Mouse (Mus musculus) lung, postnatal 4 days (tissue): Measurements from ENCODE around the gene Tbl3.
"Not testable (repeated sequence)": the region's sequence is repeated elsewhere in the genome, so short reads cannot be mapped to it uniquely, and the experiment has no call there.

Experiments used
- DNase-seq, 2 experiments: peaks; one replicate each; pipeline ENCODE4 v3.0.0; 2021

The Tbl3 gene

DNA sequence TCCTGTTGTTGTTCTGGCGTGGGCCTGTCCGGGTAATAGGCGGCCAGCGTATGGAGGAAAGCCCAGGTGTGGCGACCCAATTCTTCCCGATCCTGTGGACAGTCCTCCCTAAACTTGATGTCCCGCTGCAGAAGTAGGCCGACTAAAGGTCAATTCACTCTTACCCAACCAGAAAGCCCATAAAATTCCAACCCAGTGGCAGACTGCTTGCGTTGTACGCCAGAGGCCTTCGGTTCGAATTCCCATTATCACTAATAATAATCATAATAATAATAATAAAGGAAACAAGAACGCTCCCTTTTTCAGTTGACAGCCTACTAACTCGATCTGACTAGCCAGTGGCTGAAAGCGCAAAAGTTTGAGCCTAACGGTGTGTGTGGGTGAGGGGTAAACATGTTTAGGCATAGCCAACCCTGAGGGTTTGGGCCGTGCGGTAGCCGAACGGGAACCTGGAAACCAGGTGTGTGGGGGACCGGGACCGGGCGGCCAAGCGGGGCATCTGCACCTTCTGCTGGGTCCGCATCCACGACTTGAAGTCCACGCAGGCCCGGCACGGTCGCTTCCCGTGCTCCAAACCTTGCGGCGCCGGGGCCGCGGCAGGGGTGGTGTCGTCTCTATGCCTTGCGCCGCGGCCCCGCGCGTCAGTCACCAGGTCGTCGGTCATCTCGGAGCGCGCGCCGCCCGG is 12.0 kb downstream of the Tbl3 start:
- DNase-seq, result no peak

DNA sequence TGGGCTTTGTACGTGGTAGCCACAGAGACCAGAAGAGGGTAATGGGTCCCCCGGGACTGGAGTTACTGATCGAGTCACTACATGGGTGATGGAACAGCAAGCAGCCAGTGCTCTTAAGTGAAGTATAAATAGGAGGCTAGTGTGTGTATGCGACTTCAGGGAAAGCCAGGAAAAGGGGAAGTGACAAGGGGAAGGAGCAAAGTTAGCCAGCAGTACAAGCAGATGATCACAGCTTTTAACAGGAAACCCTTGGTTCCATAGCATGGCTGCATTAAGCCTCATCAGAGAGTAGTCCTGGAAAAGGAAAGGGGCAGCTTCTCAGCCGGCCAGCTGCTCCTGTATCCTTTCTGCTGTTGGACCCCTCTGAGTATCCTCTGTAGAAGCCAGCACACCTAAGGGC is 15.1 kb downstream of the Tbl3 start:
- DNase-seq, result no peak

DNA sequence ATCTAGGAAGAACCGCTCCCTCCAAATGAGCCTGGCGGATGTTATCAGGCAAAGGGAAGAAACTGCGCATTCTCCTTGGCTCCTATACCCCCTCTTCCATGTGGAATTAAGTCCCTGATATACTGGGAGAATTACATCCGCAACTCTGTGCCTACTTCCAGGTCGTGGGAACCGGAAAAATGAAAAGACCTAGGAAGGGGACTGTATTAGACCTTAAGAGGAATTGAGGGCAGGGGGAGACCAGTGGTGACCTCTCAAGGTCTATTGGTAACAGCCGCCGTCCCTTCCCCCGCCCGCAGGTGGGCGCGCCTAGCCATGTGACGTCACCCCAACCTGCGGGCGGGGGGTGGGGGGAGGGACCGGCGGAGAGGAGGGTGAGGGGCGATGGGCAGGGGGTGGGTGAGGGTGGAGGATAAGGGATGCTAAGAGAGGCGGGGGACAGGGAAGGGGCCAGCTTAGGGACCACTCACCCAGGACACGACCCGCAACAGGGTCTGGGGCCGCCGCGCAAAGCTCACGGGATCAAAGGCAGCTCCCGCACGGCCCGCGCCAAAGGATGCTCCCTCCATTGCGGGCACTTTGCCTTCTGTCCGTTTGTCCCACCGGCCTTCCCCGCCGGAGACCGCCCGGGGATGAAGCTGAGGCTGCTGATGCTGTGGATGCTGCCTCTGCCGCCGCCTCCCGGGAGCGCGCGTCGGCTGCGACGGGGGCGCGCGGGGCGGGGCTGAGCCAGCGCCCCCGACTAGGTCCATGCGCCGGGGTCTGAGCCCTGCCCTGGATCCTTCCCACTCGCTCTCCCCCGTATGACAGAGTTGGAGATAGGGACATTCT is 18.0 kb downstream of the Tbl3 start, which contains the start of gene Syngr3:
Gene Syngr3 (minus strand): TSS at position 705 of the 831 bp plus-strand sequence.
- no peak for DNase-seq

DNA sequence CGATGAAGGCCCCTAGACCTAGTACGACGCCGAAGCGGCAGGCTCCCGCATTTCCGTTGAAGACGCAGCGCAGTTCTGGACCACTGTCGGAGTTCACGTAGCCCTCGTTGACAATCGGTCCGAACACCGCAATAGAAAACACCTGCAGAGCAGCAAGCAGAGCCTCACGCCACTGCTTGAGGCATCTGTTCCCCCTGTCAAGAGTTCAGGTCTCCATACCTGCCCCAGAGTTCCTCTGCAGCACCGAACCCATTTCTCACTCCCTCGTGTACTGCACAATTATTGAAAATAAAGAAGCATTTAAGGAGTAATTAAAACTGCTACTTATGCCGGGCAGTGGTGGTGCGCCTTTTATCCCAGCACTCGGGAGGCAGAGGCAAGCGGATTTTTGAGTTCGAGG is 19.9 kb downstream of the Tbl3 start:
- no peak for DNase-seq

DNA sequence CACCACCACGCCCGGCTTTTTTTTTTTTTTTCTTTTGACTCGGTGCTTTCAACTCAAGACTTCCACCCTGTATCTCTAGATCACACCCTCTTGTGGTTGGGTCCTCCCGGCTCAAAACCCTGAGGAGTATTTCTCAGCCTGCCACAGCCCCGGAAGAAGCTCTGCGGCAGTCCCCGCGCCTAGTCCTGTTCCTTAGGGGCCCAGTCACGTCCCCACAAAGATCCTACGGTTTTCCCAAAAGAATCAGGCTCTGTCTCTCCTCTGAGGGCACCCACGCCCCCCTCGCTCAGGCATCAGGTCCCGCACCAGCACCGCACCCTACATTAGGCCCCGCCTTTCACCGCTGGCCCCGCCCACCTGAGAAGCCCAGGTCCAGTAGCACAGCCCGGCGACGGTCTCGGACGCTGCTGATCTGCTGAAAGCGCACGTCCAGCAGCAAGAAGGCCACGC is 20.3 kb downstream of the Tbl3 start:
- peak; percentile 67 to 70 for DNase-seq

DNA sequence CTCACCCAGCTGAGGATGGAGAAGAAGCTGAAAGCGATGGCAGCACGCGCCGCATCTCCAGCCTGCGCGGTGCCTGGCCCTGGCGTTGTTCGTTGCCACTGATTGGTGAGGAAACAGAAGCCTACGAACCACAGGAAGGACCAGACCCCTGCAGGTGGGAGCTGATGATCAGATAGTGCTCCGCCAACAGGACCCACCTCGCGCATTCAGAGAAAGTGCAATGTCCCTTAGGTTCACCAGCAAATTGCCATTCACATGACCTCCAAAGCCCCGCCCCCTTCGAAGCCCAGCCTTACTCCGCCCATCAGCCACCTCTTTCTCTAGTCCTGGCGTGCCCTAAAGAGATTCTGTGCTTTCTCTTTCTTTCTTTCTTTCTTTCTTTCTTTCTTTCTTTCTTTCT is 20.9 kb downstream of the Tbl3 start:
- peak; percentile 44 to 60 for DNase-seq

DNA sequence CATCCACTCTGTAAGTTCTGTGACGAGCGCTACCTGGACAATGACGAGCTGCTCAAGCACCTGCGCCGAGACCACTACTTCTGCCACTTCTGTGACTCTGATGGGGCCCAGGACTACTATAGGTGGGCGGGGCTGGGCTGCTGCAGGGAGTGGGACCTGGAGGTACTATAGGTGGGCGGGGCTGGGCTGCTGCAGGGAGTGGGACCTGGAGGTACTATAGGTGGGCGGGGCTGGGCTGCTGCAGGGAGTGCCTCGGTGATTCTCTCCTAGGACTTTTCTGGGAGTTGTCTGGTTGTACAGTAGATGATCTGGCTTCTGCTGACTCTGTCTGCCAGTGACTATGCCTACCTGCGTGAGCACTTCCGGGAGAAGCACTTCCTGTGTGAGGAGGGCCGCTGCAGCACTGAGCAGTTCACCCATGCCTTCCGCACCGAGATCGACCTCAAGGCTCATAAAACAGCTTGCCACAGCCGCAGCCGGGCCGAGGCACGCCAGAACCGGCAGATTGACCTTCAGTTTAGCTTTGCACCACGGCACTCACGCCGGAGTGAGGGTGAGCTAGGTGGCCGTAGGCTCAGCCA is 29.9 kb downstream of the Tbl3 start:
- no peak for DNase-seq

DNA sequence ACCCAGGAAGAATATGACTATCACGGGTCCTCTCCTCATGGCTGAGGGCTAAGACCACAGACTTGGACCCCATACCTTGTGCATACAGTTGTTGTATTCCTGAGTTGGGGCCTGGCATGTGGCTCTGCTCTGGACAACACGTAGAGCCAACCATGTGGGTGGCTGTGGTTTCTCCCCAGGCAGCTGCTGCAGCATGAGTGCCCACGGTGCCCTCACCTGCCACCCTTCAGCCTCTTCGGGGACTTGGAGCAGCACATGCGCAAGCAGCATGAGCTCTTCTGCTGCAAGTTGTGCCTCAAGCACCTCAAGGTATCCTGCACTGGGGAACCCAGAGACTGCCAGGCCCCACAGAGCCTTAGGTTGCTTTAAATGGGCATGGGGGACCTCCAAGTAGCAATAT is 30.6 kb downstream of the Tbl3 start:
- no peak for DNase-seq

DNA sequence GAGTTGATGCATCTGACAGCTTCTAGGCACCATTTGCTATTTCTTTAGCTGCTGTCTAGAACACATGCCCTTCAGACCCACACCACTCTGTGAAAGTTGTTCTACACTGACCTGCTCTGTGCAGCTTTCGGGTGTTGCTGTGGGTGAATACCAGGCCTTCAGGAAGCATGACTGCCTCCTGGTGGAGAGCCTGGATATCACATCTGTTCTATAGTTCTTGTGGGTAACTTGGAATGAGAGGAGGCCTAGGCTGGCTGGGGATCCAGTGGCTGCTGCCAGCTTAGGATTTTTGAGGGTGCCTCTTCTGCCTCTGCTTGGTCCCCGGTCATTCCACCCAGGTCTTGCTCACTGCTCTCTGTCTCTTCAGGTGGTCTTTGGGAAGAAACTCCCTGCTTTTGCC is 31.3 kb downstream of the Tbl3 start:
- peak in 1 of 2 experiments; percentile 86 for DNase-seq

DNA sequence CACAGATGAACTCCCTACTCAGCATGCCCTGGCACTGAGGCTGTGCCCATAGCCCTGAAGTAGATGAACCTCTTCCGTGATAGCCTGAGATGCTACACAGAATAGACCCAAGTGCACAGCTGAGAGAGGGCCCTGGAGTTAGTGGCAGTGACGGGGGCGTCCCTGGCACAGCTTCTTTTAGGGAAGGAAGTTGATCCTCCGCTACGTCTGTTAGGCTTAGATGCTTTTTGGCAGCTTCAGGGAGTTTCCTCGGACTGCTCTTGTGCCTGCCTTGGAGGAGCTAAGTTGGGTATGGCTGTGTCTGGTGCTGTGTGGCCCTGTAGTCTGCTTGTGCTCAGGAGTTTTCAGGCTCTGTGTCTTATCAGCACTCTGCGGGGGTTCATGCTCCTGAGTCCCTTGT is 33.2 kb downstream of the Tbl3 start:
- no peak for DNase-seq

DNA sequence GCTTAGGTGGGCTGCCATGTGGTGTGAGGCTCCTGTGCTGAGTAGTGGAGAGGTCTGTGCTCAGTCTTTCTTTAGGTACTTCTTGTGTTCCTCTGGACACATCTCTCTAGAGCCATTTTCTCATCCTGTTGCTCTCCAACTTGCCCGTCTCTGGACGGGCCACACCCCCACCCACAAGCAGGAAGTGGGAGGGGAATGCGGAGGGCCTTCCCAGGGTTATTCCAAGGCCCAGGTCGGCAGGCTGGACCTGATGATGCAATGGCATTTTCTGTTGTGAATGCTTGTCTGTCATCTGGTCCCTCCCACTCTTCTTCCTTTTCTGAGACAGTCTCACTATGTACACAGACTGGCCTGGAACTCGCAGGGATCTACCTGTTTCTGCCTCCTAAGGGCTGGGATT is 35.3 kb downstream of the Tbl3 start:
- DNase-seq, result peak; percentile 74 to 80

DNA sequence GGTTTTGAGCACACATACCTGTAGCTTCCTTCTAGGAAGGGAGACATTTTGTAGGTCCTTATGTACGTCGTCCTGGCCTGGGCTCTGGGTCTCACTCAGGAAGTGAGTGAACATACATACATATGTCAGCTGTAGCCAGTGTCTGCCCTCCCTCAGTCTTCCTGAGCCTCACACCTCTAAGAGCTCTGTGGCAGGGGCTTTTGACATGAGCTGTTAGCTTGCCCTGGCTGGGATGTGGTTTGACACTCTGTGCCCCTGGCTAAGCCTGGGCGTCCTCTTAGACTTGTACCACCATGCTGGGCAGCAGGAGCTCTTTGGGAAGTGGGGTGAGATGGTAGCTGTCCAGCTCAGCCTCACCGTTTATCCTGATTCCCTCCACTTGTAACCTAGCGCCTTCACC is 36.1 kb downstream of the Tbl3 start:
- no peak for DNase-seq

DNA sequence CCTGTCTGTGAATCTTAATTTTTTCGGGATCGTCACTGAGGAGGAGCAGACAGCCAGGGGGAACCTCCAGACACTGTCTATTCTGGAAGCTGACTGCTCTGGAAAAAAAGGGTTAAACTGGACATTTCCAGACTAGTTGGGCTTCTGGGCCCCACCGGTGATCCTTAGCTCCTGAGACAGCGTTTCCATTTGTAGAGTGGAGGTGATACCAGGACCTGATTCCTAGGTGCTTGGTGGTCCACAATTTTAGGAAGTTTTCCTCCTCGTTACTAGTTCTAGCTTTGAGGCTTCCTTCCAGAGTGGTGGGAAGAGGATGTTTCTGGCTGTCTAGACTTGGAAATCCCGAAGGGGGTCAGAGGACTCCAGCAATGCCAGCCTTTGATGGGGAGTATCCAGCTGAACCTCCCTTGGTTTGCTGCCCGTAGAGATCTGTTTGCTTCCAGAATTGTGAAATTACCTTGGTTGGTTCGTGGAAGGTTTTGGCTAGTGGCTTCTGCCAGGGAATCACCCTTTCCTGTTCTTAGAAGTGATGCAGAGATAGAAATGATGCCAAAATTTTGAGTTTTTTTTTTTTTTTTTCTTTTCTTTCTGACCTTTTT is 37.1 kb downstream of the Tbl3 start:
- DNase-seq, result no peak

DNA sequence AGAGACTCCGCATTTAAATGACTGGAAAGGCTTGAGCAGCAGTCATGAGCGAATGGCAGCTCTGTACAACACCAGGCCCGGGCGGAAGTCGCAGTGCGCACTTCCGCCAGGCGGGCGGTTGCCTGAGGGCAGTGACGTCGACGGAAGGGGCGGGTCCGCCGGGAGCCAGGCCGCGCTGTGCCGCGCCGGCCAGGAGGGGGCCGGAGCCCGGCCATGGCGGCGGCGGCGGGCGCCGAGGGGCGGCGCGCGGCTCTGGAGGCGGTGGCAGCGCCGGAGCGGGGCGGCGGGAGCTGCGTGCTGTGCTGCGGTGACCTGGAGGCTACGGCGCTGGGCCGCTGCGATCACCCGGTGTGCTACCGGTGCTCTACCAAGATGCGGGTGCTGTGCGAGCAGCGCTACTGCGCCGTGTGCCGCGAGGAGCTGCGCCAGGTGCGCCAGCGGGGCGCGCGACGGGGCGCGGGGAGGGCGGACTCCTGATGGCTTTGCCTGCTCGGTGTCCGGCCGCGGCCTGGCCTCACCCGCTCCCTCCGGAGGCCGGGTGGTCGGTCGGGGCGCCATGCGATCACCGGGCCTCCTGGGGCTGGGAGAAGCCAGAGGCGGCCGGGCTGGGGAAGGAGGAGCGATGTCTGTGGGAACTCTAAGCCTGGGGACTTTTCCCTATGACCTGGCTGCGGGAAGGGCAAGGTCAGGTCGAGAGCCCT is 37.8 kb downstream of the Tbl3 start, which contains the start of gene Zfp598:
Gene Zfp598 (plus strand): TSS at position 143 of the 701 bp plus-strand sequence.
- peak; percentile 97 for DNase-seq

DNA sequence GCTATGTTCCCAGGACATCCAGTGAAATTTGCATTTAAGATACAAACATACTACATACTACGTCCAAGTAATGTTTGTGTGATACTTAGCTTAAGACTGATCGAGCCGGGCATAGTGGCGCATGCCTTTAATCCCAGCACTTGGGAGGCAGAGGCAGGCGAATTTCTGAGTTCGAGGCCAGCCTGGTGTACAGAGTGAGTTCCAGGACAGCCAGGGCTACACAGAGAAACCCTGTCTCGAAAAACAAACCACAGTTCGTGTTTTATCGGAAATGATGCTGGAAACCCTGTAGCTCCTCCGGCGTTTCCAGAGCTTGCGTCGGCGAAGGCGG is 38.3 kb downstream of the Tbl3 start:
- DNase-seq, result not testable (repeated sequence)

DNA sequence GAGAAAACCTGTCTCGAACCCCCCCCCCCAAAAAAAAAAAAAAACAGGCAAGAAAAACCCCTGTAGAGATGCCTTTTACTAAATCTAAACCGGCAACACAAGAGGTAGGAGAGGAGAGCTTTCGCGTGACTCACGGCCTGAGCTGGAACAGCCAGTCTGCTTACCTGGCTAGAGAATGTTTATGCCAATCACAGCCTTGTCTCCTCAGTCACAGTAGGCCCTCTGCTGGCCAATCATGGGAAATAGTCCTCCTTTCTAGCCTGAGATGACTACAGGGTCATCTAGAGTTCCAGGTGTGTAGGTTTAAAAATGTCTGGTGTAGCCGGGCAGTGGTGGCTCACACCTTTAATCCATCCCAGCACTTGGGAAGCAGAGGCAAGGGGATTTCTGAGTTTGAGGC is 40.0 kb downstream of the Tbl3 start:
- DNase-seq, result peak; percentile 70 to 79

DNA sequence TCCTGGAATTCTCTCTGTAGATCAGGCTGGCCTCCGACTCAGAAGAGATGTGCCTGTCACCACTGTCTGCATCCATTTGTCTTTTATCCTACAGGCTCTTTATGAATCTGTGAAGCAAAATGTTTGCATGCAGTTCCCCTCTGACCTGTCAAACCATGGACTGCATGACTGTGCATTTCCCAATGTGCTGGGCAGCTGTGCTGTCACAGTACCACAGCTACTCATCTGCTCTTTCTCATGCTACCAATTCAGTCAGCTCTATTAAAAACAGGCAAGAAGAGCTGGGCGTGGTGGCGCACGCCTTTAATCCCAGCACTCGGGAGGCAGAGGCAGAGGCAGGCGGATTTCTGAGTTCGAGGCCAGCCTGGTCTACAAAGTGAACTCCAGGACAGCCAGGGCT is 40.4 kb downstream of the Tbl3 start:
- DNase-seq, result peak in 1 of 2 experiments; percentile 20

DNA sequence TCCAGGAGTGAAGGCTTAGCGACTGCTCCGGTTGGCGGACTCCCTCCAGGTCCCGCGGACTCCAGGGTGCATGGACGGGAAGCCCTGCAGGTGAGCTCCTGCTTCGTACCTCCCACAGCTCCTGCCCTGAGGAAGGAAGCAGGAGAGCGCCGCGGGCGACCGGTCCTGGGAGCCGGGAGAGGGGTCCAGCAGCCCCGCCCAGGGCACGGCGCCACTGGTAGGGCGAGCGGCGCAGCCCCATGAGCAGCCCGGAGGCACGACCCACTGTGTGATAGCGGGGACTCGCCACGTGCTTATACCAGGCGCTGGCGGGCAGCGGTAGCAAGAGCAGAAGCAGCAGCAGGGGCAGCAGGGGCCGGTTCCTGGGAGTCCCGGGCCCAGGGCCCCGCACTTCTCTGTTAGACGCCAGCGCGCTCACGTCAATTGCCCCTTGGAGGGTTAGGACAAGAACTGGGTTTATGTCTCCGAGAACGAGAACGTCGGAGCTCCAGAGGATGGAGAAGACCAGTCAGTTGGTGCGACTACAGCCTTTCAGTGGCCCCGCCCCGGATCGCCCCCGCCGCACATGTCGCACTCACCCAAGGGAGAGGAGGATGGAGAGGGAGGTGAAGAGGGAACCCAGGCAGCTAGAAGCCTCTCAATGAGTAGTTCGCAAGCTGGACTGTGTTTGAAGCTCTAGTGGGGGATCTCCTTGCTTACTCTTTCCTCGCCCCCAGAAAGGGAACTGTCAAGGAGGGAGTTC is 49.3 kb downstream of the Tbl3 start, which contains the start of gene Npw:
Gene Npw (minus strand): TSS at position 441 of the 742 bp plus-strand sequence.
- peak; percentile 48 to 55 for DNase-seq

DNA sequence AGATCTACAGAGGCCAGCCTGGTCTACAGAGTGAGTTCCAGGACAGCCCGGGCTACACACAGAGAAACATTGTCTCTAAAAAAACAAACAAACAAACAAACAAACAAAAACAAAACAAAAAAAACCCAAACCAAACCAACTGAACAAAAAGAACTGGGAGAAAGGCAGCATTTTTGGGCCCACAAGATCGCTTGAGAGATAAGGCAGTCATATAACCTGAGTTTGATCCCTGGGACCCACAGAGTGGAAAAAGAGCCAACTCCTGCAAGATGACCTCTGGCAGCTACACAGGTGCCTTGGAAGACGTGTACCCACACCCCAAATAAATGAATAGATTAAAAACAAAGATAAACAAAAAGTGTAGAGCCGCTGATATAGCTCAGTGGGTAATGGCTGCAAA is 52.5 kb downstream of the Tbl3 start:
- DNase-seq, result no peak

DNA sequence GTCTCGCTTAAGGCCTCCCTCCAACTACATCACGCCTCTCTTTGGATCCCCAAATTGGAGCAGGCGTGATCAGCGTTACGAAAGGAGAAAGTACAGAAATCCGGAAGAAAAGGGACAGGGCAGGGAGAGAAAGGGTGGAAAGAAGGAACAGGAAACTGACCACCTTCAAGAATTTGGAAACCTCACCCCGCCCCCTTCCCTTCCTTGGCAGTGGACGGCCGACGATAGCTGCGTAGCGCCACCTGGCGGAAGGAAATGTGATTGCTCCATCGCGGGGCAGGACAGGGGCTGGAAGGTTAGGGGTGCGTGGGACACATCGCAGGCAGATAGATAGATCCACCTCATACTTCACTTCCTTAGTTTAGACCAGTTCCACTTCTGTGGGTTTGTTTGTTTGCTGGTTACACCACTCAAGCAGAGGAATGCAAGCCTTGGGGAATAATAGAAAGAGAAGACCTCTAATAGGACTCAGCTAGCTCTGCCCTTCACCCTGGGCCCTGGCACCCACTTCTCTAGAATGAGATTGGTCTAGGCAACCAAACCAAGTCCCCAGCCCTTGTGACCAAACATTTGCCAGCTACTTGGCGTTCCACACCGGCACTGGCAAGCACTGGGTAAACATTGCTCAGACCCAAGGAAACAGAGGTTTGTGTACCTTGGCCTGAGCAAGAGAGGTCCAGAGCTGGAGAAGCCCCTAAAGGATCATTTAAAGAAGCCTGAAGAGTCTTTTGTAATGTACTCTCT is 53.3 kb downstream of the Tbl3 start:
- peak; percentile 84 to 90 for DNase-seq

DNA sequence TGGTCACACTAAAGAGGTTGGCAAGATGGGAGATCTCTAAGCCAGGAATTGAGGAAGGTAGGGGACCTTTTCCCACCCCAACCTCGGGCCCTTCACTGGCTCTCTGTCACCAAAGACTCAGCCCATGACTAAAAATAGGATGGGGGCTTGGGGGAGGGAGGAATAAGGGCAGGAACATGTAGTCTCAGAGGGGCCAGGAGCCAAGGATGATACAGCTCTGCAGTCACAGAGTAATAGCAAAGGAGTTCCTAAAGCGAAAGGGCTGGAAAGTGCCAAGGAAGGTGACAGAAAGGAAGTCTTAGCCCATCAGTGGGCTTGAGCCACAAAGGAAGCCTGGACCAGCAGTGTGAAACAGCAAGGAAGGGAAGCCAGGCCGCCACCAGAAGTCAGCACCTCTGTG is 55.6 kb downstream of the Tbl3 start:
- DNase-seq, result peak in 1 of 2 experiments; percentile 18
